Mouse (Mus musculus) monocyte, adult 2 months (primary cell): Measurements from ENCODE around the gene Arsa.

Experiments used
- DNase-seq, 2 experiments: peaks; one replicate each; pipeline ENCODE4 v3.0.0; 2022; ENCODE audit warnings: low spot score in 2 of 2, low read depth in 1 of 2

Arsa gene

DNA sequence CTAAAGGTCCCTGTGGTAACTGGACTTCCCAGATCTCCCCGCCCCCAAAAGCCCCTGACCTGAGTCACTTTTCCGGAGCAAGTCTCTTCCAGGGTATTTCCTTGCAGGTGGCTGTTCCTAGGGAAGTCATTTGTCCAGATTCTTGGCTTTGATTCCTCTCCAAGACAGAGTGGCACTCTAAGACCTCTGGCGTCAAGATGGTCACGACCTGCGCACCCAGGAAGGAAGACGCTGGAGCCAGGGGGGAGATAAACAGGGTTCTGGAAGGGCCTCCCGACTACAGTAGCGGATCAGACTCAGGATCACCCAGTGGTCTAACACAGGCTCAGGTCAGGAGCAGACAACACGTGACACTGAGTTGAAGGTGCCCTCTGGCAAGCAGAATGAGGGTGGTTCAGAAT, at the start of gene Arsa:
Gene Arsa, minus strand, starts transcription at position 335 of the 401 bp plus-strand sequence.
- DNase-seq: no peak

DNA sequence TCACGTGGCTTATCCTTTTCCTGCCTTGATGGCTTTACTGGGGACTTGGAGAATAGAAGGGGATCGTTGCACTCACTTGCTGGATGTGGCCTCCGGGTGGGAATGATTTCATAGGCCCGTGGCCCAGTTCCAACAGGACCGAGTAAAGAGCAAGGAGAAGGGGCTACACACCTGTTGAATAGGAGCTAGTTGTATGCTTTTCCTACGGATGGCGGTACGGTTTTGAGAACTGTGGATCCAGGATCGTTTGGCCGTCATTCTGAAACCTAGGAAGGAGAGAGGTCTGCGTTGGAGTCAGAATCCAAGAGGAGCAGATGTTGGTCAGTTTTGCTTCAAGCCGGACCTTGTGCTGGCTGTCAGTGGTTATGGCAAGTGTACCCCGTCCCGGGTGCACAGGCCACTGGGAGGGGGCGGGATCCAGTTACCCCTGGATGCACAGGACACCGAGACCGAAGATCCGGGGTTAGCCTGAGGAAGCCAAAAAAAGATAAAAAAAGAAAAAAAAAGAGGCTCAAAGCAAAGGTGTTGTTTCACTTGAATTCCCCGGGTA, 49.6 kb upstream of the Arsa start:
- DNase-seq: no peak

DNA sequence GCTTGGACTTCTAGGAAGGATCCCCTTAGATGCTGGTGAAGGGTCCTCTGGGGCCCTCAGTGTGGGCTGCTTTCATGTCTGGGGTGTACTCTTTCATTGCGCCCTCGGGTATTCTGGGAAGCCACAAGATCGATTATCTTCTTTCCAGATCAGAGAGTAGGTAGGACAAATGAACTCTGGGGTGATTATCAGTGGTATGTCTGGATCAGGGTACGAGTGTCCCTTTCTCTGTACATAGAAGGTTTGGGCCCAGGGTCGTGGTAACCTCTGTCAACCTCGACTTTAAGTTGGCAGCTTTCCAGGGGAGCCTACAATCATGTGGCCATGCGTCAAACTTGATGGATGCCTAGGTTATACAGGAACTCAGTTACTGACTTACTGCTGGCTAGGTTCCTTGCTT, 48.7 kb upstream of the Arsa start:
- no peak for DNase-seq

DNA sequence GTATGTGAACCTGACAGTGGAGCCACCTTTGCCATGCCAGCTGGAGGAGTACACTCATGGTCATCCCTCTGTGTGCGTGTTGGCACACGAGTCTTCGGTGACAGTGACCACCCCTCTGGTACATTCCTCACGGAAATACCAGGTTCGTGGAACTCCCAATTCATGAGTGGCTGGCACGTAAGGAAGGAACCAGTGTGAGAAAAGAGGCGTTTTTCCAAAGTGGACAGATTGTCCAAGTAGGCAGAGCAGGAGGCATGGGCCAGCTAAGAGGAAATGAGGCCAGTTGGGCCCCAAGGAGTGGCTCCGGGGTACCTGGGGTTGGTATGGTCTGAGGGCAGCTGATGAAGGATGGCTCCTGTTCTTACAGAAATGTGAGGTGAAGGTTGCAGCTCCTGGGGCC, 48.2 kb upstream of the Arsa start:
- no peak for DNase-seq

DNA sequence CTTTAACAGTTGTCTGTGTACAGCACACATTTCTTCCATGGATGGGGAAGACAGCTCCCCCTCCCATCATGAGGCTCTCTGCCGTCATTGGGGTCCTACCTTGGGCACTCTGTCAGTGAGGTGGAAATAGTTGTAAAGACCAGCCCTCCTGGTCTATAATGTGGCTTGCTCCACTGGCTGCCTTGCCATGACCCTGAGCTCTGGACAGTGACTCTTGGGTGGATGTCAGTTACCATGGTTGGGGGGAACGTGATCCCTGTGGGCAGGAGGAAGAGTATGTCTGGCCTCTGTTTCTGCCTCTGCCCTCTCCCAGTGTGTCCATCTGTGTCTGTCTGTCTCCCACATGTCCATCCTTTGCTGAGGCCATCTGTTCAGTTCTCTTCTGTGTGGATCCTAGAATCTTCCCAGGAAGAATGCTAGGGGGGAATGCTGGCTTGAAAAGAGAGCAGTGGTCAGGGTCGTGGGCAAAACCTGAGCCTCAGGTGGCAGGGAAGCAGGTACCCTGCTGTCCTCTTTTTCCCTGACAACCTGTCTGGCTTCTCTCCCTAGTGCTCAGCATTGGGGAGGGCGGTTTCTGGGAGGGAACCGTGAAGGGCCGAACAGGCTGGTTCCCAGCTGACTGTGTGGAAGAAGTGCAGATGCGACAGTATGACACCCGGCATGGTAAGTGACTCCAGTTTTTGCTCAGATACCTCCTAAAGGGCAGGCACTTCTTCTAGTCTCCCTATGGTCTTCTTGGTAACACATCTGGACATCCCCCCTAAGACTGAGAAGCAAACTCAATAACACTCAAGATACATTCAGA, 47.6 kb upstream of the Arsa start:
- DNase-seq: no peak

DNA sequence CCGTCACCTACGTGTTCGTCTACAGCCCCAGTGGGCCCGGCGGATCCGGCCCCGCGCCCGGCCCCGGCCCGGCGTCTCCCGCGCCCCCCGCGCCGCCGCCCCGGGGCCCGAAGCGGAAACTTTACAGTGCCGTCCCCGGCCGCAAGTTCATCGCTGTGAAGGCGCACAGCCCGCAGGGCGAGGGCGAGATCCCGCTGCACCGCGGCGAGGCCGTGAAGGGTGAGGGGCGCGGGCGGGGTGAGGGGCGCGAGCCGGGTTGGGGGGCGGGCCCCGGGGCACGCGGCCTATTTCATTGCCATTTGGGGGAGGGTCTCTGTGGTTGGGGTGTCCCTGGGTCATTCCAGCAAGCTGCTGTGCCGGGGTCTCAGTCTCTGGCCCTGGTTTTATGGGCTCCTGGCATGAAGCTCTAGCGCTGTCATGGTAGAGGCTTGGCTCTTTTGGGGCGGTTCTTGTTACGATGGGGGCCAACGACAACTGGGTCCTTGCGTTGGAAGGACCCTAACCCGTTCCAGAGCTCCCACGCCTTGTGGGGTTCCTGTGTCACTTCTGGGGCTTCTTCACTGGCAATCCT, 46.9 kb upstream of the Arsa start:
- DNase-seq: no peak

DNA sequence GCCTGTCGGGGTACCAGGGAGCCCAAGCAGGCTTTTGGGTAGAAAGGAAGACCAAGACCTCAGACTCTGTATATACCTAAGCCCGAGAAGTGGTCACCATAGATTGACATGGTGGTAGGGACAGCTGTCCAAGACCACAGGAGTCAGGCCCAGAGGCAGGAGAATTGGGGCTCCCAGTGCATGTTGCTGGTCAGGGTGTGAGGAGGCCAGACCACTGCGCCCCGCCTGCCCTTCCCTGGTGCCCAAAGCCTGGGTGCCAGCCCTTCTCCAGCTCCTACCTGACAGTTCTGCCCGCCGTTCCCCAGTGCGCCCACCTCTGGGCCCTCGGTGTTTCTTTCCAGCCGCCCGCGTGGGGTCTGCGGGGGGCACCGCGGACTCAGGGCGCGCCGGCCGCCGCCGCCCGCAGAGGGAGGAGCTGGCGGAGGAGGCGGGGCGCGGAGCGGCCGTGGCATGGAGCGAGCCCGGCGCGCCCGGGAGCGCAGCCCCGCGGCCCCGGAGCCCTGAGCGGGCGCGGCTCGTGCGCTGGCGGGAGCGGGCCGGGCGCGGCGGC, 46.1 kb upstream of the Arsa start:
- DNase-seq: no peak

DNA sequence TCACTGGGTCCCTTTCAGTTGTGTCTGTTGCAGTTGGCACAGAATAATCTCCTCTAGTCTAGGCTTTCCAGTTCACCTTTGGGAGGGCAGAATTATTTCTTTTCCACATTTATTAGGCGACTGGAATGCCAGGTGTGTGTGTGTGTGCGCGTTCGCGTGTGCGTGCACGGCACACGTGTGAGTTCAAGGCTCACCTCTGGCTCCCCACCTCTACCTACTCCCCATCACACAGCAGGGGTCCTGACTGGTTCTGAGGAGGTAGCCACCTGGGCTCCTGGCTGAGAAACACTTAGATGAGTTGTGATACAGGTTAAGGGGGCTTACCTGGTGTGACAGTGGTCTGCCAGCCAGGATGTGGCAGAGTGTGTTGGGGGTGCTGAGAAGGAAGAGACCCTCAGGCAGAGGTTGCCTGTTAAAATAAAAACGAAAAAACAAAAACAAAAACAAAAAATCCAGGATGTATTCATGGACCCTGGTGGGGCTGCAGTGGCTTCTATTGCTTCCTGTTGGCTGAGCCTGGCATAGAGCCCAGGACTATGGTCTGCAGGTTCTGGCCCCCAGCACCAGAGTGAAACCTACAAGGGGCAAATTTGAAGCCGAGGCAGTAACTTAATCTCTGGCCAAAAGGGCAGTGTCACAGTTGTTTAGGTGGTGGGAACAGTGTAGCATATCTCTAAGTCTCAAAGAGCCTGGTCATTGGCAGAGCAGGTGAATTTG, 45.5 kb upstream of the Arsa start:
- no peak for DNase-seq

DNA sequence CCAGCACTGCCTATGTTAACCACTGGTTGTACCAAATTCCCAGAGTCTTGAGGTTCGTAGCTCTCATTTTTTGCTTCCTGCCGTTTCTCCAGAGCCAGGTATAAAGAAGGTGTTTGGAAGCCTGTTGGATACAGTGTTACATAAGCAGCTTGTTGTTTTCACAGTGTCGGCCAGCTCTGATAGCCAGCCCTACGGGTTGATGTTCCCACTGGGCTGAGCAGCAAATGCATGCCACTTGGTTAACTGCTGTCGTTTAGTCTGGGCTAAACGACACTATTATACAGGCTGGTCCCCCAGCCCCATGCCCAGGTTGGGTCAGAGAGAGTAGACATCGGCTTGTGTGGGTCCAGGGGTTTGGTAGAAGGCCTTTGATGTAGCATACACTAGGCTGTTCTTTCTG, 44.7 kb upstream of the Arsa start:
- no peak for DNase-seq

DNA sequence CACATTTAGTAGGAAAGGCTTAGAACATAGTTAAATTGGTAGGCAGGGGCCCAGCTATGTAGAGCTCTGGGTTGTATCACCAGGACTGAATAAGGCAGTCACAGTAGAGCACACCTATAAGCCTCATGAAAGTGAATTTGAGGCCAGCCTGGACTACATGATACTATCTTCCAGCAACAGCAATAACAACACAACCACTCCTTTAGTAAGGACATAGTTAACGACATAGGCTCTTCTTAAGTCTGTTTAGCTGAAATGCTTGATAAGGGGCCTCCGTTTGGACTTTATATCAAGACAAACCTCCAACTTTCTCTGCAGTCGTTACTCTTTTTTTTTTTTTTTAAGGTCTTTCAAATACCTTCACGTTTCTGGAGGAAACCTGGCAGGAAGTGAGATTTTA, 35.5 kb upstream of the Arsa start:
- DNase-seq: no peak

DNA sequence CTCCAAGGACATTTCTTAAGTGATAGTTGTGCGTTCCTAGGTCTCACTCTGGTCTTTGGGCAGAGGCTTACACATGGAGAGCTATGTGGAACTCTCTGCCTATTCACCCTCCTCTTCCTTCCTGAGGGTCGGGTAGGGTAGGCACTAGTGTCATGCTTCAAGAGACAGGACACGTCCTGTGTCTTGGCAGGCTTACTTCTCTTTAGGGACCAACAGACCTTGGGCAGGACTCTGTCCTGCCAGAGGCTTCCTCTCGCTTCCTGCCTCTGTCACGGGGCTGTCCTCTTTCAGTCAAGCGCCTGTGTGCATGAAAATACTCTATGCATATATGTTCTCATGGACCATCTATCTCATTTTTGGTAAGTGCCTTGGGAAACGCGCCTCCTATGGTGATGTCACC, 30.5 kb upstream of the Arsa start:
- DNase-seq: no peak

DNA sequence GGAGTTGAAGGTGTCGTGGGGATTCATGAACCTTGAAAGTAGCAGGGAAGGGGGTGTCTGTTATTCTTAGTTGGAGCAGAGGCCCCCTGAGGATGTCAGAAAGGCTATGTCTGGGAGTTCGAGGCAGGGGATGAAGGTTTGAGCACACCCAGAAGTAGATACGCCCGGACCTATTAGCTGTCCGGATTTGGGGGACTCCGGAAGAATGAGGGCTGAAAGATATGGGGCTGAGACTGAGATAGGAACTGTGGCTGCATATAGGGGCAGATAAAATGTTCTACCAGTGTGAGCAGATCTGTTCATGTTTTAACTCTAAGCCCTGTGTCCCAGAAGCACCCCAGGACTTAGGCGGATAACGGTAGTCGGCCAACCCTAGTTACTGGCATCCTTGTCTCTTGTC, 27.6 kb upstream of the Arsa start:
- DNase-seq: no peak

DNA sequence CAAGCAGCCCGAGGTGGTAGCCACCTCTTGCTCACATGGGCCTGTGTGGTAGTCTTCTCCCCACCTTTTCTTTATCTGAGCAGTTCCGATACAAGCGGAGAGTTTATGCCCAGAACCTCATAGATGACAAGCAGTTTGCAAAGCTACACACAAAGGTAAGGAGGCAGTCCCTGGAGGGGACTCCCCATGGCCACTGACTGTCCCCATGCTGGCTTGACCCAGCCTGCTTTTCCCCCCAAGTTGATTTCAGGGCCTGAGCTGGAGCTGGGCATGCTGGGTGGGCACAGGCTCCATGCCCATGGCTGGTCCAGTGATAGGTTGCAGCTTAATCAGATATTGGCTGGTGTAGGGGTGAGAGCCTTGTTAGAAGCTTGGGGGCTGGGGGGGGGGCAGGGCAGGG, 24.1 kb upstream of the Arsa start:
- DNase-seq: no peak

DNA sequence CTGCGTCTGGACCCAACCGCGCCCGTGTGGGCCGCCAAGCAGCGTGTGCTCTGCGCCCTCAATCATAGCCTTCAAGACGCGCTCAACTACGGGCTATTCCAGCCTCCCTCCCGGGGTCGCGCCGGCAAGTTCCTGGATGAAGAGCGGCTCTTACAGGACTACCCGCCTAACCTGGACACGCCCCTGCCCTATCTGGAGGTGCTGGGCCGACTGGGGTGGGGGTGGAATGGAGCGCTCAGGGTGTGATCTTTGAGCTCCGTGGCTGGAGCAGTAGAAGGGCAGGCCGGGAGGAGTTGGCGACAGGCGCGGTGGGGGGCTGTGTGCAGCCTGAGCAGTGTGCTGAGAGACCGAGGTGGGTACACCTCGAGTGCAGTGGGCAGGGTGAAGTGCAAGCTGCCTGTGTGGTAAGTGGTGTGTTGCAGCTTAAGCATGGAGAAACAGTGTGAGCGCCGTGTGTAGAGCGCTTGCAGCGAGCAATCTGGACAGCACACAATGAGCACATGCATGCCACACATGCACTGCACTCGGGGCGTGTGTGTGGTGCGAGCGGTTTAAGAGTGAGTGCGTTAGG, 23.1 kb upstream of the Arsa start:
- no peak for DNase-seq

DNA sequence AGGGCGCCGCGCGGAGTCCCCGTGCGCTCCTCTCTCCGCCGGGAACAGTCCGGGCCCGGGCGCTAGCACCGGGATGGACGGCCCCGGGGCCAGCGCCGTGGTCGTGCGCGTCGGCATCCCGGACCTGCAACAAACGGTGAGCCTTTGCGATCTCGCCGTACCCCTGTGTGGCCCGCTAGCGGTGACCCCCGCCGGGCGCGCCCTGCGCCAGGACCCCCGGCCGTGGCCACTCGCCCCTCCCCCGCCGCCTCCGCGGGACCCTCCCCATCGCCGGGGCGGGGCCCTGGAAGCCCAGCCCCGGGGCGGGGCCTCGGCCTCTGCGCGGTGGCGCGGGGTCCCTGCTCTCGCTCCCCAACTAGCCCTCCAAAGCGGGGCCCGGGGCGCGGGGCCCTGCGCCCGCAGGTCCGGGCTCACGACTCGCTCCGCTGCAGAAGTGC, 22.6 kb upstream of the Arsa start:
- DNase-seq: no peak

DNA sequence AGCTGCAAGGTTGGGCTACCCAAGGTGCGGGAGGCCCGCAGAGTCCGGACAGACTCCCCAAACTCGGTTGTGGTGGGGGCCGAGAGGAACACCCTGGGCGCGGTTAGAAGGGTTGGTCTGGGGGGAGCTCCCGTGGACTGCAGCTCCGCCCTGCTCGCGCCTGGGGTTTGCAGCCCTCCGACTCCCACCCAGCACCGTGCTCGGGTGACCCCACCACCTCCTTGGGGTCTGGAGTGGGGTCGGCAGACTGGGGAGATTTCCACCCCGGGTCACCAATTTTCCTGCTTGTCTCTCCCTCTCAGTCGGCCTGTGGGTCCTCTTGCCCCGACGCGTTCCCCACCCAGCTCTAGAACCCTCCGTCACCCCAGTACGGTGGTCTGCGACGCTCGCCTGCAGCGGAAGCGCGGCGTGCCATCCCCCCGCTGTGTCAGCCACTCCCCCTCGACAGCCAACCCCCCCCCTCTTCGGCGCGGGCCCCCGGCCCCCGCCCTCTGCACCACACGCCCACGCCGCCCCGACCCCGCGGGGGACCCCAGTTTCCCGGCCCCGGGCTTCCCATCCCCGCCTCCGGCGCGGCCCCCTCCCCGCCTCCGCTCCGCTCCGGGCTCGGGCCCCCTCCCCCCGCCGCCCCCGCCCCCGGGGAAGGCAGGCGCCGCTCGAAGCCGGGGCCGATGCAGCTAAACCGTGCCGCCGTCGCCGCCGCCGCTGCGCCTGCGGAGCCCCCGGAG, 21.9 kb upstream of the Arsa start, which contains the start of gene Shank3:
Gene Shank3, plus strand, starts transcription at position 663 of the 728 bp plus-strand sequence.
- no peak for DNase-seq

DNA sequence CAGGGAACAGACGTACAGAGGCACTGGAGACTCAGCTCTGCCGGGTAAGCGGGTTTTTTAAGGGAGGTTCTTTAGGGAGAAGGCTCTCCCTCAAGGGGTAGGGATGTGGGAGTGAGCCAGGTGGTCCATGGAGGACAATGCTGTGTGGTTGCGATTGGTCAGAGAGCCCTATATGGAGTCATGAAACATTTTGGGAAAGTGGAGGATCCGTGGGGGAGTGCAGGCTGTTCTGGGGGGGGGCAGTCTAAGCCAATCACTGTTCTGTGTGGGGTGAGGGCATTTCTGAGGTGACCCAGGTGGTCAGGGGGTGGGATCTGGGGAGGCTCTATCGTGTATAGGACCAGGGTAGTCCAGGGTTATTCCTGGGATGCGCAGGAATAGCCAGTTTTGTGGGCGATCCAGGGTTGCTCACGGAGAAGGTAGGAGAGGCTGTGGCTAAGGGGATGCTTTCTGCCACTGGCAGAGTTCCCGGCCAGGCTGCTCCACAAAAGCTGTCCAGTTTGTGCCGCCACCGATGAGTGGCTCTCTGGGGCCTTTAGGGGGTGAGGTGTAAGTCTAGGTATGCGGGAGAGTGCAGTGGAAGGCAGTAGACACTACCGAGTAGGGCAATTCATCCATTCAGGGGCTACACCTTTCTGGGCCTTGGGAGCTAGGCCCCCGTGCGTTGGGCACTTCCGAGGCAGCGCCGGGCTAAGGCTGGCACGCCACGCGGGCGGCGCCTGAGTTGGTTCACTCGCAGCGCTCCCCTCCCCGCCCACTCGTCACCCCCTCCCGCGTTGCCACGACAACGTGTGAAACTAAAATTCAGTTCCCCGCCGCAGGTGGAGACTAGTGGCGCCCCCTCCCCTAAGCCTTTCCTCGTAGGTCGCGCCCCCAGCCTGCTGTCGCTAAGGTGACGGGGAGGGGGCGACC, 21.1 kb upstream of the Arsa start:
- no peak for DNase-seq

DNA sequence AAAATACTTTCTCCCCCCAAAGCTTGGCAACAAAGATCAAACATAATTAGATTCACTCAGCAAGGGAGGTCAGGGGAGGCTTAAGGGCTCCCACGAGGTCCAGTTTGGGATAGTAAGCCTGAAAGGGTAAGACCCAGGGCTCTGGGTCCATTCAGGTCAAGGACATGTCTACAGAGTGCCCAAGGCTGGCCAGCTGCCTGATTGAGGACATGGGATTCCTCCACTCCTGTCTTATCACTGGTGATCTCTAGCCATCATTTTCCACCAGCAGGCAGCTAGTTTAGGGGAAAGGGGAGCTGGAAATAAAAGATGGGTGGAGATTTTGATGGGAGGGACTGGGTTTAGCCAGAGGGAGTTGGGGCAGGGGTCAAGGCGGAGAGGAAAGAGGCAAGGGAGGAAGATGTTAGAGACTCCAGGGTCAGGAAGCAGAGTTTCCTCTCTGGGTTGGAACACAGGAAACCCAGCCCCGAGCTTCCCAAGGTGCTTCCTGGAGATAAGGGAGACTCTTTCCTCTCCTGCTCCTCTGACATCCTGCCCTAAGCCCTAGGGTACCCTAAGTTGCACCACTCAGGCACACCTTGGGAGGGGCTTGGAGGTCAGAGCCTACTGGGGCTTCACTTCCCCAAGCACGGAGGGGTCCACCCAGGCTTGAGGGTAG, 20.3 kb upstream of the Arsa start:
- no peak for DNase-seq

DNA sequence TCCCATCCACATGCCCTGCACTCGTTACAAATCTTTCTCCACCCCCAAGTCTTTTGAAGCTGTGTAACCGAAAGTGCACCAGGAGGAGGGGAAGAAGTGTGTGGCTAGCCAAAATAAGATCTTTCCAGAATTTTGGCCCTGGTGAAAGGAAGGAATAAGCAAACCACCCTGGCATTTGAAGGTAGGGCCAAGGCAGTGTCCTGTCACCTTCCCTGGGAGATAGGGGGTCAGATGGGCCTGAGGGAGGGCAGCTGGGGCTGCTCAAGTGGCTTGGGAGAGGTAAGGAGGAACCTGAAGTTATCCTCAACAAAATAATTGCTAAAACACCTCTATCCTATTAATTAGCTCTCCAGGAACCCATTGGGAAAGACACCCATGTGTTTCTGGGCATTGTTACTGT, 19.6 kb upstream of the Arsa start:
- no peak for DNase-seq
